Mouse (Mus musculus) kidney, postnatal 4 days (tissue): ENCODE data around the gene Asb8.

Experiments
- DNase-seq, 2 experiments: peaks; one replicate each; pipeline ENCODE4 v3.0.0; 2021; ENCODE audit warnings: mixed read lengths in 2 of 2

Gene Asb8

GRCm38 (mm10) chr15:98155272-98155671, 10.2 kb downstream of the Asb8 start:
- no peak for DNase-seq

- DNase-seq, result no peak
These were observed 10.8 kb downstream of the Asb8 start for GRCm38 (mm10) chr15:98154631-98155030.

GRCm38 (mm10) chr15:98154146-98154545, 11.3 kb downstream of the Asb8 start:
- no peak for DNase-seq

DNA sequence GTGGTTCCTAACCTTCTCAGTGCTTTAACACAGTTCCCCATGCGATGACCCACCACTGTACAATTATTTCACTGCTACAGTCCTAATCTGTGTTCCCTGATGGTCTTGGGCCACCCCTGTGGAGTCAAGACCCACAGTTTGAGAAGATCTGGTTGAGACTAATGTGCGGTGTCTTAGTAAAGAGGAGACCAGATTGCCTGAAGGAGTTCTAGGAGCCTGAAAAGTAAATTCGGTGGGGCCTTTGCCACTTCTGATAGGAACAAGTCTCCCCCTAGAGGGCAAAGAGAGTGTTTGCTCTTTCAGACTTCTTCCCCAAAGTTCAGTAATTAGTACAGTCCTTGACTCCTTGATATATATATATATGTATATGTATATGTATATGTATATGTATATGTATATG, 11.8 kb downstream of the Asb8 start:
- peak in 1 of 2 experiments; percentile 31 for DNase-seq

- no peak for DNase-seq
These were observed 12.5 kb downstream of the Asb8 start for GRCm38 (mm10) chr15:98152916-98153315.

GRCm38 (mm10) chr15:98149166-98149602, 16.2 kb downstream of the Asb8 start:
- no peak for DNase-seq

DNA sequence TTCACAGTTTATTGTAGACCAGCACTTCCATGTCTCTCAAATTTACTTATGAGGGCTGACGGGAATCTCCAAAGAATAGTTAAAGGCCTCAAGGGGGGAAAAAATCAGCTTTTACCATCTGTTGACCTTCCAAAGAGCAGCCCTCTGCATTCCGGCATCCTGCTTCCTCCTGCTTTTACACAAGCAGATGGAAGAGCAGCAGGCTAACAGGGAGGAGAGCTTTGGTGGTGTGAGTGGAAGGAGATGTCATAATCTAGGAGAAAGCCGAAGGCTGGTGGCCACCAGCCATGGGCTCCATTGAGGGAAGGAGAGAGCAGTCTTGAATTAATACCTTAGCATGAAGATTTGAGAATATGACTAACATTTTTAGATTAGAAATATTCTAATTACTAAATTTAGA, 17.1 kb downstream of the Asb8 start:
- DNase-seq, result no peak

DNA sequence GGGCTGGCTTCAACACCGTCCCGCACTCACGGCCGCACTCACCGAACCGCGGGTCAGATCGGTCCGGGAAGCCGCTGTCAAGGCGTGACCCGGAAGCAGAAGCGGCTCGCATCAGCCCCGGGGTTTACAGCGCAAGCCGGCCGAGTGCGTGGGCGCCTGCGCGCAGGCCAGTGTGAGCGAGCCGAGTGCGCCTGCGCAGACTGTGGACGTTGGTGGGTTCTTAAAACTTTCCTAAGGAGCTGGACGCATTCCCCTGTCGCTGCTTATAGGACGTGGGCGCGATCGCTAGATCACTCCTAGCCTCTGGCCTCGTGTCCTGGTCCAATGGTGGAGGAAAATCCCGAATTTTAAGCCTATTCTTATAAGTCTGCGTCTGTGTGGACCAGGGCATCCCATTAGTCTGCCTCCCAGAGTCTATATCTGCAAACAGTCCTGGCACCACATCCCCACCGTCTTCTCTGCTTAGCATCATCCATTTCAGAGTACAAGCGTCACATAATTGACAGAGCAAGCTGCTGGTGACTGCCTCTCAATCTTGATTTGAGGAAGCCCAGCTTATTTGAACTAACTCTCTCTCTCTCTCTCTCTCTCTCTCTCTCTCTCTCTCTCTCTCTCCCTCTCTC, 19.8 kb downstream of the Asb8 start:
- peak; percentile 96 to 98 for DNase-seq

GRCm38 (mm10) chr15:98144861-98145507, 20.4 kb downstream of the Asb8 start:
- DNase-seq, result peak; percentile 59 to 74

GRCm38 (mm10) chr15:98142515-98142914, 22.9 kb downstream of the Asb8 start:
- DNase-seq, result no peak

DNA sequence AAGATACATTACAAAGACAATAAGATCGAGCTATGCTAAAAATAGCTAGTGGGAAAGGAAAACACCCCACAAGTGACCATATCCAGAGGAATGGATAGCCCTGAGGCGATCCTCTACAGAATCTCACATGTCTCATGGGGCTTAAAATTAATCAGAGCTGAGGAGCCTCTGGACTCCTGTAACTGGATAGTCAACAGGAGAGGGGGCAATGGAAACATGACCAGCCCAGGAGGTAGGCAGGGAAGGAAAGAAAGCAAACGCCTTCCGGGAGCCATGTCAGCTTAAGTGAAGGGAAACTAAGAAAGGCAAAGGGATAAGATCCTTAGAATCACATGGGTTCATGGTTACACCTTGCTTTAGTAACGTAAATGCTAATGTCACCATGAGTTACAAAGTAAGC, 24.6 kb downstream of the Asb8 start:
- no peak for DNase-seq

DNA sequence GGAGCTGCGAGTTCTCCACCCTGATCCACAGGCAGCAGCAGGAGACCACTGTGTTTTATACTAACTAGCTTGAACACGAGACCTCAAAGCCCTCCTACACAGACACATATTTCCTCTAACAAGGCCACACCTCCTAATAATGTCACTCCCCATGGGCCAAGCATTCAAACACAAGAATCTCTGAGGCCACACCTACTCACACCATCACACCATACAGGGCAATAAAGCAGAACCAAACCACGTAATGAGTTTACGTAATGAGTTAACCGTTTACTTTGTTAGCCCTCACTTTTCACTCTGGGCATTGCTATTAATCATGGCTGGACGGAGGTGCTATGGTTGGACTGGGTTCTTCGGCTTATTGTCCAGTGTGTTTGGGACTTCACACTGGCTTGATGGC, 25.7 kb downstream of the Asb8 start:
- no peak for DNase-seq

DNA sequence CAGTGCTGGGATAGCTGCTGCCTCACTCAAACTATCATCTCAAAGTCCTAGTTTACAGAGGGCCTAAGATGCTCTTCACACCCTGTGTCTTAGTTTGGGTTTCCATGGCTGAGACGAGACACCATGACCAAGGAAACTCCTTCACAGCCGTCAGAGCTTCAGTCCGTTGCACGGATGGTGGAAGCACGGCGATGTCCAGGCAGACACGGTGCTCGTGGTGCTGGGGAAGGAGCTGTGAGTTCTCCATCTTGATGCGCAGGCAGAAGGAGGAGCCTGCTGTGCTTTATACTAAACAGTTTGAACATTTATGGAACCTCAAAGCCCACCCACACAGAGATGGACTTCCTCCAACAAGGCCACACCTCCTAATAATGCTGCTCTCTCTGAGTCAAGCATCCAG, 28.6 kb downstream of the Asb8 start:
- DNase-seq, result no peak

GRCm38 (mm10) chr15:98135671-98136070, 29.8 kb downstream of the Asb8 start:
- DNase-seq, result no peak

GRCm38 (mm10) chr15:98134666-98135065, 30.8 kb downstream of the Asb8 start:
- DNase-seq, result no peak

DNA sequence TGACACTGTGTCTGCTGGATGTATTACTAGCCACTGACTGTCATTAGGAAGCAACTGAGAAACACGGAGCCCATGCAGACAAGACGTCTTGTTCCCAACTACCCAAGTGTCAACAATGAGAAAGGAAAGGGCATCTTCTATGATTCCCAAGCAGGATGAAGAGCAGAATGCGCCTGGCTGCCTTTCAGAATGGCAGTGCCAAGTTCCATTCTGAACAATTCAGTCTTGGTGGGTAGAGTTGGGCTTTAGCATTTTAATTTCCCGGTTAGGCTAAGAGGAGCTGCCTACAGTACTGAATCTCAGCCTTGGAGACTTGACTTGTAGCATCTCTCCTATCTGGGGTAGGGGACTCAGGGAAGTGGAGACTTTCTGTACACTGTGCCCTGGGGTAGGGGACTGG, 31.4 kb downstream of the Asb8 start:
- DNase-seq, result no peak

DNA sequence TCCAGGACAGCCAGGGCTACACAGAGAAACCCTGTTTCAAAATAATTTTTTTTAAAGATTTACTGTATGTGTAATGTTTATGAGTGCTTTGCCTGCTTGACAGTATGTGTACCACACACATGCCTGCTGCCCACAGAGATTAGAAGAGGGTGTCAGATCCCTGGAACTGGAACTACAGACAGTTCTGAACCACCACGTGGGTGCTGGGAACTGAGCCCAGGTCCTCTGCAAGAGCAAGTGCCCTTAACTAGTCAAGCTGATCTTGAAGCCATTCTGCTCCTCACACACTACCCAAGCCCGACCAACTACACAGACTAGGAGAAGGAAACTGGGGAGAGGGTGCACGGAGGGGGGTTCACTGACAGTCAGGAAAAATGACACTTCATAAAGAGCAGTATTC, 32.0 kb downstream of the Asb8 start:
- DNase-seq, result no peak

DNA sequence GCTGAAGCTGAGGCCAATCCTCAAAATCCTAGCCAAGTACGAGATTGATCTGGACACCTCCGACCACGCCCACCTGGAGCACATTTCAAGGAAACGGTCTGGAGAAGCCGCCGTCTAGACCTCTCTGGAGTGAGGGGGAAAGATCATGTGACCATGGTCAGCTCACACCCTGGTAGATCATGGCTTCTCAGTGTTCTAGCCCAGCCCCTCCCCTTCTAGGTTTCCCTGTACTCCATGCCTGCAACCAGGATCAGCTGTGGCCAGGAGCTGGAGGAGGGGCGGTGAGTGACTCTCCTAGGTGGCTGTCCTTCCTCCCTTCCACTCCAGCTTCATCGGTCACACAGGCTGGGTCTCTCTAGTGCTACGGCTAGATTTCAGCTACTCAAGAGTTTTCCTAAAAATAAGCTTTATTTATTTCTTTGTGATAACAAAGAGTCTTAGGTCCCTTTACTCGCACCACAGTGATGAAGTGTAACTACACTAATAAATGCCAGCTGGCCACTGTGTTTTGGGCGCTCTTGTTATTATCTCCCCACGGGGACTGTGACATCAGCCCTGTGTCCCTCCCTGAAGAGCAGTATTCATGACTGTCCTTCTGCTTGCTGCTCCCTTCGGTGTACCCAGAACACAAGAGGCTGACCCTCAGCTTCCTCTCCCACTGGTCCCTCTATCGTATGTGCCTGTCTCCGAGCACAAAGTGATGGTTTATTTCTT, 33.3 kb downstream of the Asb8 start:
- no peak for DNase-seq

GRCm38 (mm10) chr15:98131451-98131850, 34.0 kb downstream of the Asb8 start:
- DNase-seq, result no peak

GRCm38 (mm10) chr15:98131001-98131400, 34.4 kb downstream of the Asb8 start:
- DNase-seq, result no peak

- DNase-seq, result no peak
These were observed 44.6 kb downstream of the Asb8 start for GRCm38 (mm10) chr15:98120831-98121230.

DNA sequence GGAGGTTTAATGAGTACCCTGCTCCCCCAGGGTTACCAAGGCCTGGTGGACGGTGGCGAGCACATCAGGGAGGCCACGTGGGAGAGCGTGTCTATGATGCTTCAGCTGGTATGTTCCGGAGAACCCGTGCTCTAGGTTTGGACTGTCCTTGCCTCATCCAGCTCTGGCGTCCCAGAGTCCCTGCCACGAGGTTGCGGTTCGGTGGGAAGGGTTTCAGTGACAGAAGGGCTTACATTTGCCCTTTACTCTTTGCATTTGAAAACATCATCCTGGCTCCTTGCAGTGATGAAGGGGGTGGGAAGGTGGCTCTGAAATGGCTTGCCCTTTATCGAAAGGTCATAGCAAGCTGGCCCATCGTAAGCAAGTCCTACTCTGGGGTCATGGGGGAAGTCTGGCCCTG, 46.1 kb downstream of the Asb8 start:
- DNase-seq, result no peak

GRCm38 (mm10) chr15:98116287-98116686, 49.1 kb downstream of the Asb8 start:
- DNase-seq, result no peak

DNA sequence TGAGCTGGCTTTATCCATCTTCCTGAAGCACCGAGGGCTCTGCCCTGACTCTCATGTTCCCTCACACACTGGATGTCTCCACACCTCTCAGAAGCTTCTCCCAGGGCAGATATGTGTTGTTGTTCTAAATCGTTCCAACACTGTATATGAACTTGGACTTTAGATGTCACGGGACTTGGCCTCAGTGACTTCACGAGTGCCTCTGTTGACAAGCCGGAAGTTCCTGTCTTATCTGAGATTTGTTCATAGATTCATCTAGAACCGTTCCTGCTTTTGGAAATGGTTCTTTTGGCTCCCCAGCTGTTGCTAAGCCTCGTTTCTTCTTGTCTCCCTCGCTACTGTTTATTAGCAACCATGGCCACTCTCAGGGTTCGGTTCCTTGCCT, 49.7 kb downstream of the Asb8 start:
- no peak for DNase-seq
